Mouse (Mus musculus): ENCODE data around the gene Gls2.
"Not testable (repeated sequence)": the region's sequence is repeated elsewhere in the genome, so short reads cannot be mapped to it uniquely, and the experiment has no call there.

Gls2 gene

DNA sequence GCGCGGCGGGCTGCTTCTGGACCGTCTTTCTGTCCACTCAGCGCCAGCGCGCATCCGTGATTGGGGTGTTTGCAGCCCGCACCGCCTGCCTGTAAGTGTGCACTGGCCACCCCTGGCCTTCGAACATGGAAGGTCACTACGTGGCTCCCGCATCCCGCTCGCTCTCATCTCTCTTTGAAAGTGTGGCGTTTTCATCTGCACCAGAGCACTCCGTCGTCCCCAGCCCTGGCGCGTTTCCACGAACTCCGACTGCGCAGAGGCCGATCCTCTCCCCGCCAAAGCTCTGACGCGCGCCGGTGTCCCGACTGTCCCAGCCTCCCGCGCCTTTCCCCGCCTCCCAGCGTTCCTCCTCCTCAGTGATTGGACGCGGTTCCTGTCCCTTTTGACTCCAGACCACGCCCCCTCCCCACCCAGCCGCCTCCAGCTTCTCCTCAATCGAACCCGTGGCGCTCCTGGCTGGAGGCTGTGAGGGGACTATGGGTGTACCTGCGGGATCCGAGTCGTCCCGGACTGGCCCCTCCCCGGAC is at the start of gene Gls2:
Gene Gls2 (plus strand): TSS at position 434 of the 527 bp plus-strand sequence.
- peak; percentile 93 for DNase-seq (ENCODE audit: low spot score)

DNA sequence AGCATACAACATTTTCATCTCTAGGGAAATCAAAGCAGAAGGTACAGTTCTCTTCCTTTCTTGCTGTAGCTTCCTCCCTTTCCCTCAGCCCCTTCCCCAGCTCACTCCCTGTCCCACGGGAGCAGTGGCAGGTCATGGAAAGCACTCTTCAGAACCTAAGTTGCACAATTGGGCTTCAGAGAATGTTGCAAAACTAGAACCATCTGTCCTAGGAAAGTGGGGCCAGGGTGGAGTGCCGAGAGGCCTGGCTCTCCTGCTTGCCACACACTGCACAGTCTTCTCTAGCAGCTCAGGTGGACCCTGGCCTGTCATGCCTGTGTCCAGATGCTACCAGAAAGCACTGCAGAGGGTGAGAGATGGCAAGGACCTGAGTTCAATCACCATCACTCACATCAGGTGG is 49.3 kb upstream of the Gls2 start:
- DNase-seq (ENCODE audit: low spot score): no peak

DNA sequence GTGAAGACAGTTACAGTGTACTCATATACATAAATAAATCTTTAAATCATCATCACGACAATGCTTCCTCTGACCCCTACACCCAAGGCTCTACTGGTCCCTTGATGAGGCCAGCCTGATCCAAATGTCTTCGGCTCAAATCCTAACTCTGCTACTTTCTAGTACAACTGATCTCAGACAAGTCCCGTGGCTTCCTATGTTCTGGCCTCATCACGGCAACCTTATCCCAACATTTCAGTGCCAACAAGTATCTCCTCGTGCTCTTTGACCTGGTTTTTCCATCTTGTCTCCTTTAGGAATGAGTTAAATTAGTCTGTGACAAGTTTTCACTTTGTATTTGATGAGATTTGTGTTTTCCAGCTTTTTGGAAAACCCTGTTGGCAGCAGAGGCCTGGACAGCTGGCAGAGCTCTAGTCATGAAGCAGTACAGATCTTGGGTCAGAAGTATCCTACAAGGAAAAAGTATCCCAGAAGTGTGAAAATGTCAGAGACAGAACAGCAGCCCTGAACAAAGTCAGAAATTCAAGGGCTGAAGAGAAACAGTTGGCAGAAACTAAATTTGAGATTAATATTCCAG is 45.4 kb upstream of the Gls2 start:
- no peak for DNase-seq (ENCODE audit: low spot score)

DNA sequence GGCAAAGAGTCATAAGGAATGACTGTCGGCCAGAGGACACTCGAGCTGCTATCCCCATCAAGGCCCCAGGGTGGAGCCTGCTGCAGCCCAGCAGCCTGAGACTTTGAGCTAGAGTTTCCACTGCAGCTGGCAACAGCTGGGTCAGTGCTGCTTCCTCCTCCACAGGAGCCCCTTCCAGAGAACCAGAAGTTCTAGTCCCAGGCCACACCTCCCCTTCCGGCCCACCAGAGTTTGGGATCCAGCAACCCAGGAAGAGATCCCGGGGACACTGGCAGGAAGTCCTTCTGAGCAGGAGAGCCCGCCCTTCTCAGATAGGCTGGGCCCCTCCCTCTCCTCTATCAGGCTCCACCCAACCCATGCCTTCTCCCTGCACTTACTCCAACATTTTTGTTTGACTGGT is 44.7 kb upstream of the Gls2 start:
- DNase-seq (ENCODE audit: low spot score): peak; percentile 85

DNA sequence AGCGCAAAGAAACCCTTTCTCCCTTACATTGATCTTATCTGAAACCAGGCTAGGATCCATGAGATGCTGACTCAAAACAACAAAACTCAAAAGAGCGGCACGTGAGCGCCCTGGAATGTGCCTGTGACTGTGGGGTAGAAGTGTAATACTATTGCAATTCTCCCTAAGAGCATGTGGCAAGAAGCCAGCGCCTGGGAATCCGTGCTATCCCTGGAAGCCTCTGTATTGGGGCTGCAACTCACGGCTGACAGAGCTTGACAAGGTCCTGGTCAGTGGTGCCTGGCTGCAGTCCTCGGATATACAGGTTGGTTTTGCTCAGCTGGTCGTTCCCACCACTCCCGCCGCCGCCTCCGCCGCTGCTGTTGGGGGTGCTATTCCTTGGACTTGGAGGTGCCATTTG is 43.3 kb upstream of the Gls2 start:
- peak; percentile 31 for DNase-seq (ENCODE audit: low spot score)

DNA sequence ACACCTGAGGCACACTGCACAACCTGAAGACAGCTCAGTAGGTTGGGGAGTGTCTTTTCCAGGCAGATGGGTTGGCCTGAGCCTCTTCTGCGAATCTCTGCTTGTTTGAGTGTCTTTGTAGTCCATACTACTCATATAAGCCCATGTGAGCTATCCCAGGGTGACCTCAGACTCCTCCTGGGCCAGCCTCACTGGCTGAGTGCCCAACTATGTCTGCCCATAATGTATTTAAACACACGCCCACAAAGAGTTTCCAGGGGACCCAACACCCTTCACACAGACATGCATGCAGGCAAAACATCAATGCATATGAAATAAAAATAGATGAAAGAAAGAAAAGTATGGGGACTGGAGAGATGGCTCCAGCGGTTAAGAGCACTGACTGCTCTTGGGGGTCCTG is 40.3 kb upstream of the Gls2 start:
- DNase-seq (ENCODE audit: low spot score): no peak

DNA sequence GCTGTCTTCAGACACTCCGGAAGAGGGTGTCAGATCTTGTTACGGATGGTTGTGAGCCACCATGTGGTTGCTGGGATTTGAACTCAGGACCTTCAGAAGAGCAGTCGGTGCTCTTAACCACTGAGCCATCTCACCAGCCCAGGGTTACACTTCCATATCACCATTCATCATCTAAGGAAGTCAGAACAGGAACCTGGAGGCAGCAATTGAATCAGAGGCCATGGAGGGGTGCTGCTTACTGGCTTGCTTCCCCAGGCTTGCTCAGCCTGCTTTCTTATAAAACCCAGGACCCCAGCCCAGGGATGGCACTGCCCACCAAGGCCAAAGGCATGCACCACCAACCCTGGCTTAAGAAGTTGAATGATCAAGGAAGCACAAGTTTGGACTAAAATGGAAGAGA is 28.5 kb upstream of the Gls2 start:
- DNase-seq (ENCODE audit: low spot score): not testable (repeated sequence)

DNA sequence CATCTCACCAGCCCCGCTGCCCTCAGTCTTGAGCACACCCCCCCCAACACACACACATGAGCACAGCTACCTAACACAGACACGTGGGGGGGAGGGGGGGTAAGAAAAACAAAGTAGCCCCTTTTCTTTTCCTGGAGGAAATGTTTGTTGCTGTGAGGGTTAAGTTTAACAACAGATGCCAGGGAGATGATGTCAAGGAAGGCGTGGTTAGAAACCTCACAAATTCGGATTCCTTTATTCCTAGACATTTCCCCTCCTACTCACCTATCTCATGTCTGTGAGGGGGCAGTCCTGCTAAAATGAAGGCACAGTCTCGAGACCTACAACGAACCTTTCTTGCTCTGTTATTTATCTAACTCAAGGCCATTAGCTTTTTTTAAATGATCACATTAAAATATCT is 27.2 kb upstream of the Gls2 start:
- DNase-seq (ENCODE audit: low spot score): no peak

DNA sequence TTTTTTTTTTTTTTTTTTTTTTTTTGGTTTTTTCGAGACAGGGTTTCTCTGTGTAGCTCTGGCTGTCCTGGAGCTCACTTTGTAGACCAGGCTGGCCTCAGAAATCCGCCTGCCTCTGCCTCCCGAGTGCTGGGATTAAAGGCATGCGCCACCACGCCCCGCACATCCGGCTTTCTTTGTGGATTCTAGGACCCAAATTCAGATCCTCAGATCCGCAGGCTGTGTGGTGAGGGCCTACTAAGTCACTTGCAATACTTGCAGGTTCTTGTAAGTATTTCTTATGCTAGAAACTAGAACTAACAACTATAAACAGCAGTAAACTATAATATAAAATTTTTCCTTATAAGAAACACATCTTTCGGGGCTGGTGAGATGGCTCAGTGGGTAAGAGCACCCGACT is 22.9 kb upstream of the Gls2 start:
- not testable (repeated sequence) for DNase-seq (ENCODE audit: low spot score)

DNA sequence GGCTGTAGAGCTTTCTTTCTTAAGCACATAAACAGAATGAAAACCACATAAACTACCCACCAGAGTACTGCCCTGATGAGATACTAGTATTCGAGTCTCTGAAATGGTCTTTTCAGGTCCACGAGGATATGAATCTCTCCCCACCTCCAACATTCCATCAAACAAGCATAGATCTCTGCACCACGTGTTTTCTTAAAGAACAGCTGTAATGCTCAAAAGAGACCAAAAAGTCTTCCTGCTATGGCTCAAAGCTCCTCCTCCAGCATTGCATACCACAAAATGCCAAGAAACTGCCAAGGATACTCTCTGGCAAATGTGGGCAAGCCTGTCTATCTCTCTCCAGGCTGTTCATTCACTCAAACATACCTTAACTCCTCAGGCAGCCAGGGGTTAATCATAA is 19.0 kb upstream of the Gls2 start:
- no peak for DNase-seq (ENCODE audit: low spot score)

DNA sequence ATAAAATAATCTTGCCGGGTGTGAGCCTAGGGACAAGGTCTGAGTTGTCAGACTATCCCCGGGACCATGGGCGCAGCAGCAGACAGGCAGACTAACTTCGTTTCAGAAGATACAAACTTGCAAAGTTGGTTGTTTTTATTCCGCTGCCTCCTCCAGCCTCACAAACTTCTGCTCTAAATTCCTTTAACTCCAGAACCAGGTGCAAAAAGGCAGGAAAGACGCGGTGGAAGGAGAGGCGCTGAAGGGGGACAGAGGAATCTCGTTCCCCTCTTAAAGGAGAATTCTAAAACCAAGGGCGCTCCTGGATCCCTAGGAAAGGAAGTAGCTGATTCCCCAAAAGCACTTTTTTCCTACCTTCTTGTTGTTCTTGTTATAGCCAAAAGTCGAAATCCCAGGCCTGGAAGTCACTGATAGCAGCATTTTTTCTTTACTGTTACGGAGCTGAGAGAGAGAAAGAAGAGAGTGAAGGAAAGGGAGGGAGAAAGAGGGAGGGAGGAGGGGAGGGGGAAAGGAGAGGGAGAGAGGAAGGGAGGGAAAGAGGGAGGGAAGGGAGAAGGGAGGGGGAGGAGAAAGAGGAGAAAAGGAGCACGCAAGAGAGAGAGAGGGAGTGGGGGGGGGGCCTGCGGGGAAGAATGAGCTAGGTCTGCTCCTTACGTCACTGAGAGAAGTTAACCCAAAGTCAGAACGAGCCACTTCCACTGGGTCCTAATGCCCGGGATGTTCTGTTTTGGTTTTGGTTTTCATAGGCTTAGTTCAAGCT is 18.1 kb upstream of the Gls2 start:
- peak; percentile 65 for DNase-seq (ENCODE audit: low spot score)

DNA sequence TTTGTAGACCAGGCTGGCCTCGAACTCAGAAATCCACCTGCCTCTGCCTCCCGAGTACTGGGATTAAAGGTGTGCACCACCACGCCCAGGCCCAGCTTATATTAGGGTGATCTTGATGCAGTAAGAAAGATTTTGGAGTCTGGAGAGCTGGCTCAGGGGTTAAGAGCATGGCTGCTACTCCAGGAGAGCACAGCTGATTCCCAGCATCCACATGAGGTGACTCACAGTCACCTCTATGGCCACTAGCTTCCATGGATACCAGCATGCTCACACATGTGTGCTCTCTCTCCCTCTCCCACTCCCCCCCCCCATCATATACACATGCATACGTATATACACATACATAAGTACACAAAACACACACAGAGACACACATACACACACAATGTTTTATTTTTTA is 16.9 kb upstream of the Gls2 start:
- DNase-seq (ENCODE audit: low spot score): no peak

DNA sequence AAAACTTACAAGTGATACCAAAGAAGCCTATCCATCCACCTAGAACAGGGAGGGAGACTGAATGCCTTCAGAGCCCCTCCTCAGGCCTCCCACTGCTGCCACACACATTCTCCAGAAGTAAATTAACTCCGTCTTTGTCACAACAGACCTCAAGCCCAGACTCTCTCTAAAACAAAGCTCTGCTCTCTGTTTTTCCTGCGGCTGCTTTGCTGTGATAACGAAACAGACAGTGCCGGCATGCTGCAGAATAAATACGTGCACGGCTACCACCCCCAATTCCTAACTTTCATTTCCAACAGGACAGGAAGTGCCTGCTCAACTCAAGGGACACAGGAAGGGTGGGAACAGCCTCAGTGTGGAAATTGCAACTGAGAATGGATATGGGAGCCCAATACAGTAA is 14.3 kb upstream of the Gls2 start, which contains the start of gene Rbms2:
Gene Rbms2 (minus strand): TSS at position 309 of the 400 bp plus-strand sequence.
- DNase-seq (ENCODE audit: low spot score): no peak

DNA sequence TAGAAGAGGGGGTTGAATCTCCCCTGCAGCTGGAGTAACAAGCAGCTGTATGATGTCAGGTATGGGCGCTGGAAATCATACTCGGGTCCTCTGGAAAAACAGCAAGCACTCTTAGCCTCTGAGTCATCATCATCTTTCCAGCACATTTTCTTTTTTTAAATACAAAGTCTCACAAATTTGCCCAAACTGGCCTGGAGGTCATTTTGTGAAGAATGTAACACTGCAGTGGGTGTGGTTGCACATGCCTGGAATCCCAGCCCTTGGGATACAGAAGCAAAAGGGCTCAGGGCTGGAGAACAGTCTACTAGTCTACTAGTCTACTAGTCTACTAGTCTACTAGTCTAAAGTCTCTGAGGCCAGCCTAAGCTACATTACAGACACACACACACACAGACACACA is 10.0 kb upstream of the Gls2 start:
- DNase-seq (ENCODE audit: low spot score): no peak

DNA sequence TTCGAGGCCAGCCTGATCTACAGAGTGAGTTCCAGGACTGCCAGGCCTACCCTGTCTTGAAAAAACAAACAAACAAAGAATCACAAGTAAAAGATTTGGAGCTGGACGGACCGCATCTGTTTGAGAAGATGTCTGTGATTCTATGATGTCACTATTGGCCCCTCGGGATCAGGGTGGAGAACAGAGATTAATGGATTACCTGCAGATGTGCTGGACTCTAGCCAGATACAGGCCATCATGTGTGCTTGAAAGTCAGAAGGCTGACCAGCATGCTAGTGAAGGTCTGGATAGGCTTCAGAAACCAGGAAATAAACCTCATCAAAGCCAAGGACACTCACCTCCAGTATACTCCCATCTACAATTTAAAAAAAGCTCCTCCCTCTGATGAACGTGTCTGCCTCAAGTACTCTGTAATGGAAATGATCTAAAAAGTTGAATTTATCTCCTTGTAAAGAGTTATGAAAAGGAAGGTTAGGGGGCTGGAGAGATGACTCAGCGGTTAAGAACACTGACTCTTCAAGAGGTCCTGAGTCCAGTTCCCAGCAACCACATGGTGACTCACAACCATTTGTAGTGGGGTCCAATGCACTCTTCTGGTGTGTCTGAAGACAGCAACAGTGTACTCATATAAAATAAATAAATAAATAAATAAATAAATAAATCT is 8.8 kb upstream of the Gls2 start:
- no peak for DNase-seq (ENCODE audit: low spot score)

DNA sequence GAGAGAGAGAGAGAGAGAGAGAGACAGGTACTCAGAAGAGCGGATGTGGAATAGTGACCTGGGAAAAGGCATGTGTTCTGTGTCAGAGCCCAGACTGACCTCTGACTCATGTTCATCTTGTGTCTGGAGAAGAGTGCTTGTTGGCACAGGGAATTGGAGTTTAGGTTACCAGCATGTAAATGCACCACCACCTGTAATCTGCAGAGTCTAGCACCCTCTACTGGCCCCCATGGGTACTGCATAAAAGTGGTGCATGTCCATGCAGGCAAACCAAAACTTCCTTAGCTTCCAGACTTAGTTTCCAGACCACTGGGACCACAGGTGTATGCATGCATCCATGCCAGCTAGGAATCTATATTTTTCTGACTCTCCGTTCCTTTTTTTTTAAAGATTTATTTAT is 8.3 kb upstream of the Gls2 start:
- DNase-seq (ENCODE audit: low spot score): peak; percentile 53

DNA sequence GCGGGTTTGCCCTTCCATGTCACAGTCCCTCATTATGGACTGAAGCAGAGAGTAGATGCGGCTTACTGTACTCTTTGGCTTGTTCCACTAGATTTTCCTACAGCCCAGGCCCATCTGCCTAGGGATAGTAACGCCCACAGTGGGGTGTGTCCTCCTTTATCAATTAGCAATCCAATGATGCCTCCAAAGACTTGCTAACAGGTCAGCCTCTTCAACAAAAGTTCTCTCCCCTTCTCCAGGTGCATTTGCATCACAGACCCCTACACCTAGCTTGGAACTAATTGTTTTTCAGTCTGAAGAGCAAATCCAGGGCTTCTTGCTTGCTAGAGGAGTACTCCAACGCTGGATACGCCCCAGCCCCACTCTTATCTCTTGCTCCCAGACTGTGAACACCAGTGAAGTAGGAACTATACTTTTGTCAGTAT is 7.1 kb upstream of the Gls2 start:
- DNase-seq (ENCODE audit: low spot score): no peak

DNA sequence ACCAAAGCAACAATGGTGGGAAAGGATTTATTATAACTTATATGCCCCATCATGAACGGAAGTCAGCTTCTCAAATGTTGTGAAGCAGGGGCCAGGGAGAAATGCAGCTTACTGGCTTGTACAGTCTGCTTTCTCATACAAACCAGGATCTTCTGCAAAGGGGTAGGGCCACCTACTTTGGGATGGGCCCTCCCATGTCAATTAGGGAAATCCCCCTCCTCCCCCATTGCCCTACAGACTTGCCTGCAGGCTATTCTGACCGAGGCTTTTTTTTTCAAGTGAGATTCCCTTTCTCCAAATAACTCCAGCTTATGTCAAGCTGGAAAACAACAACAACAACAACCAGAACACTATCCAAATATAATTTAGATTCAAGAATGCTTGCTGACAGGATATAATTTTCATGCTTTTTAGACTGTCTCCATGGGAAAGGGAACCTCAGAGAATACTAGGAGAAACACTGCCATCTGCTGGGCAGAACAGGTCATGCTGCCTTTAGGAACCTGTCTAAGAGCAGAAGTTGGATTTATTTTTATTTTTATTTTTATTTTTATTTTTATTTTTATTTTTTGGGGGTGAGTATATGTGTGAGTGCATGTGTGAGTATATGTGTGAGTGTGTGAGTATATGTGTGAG is 5.9 kb upstream of the Gls2 start:
- DNase-seq (ENCODE audit: low spot score): no peak

DNA sequence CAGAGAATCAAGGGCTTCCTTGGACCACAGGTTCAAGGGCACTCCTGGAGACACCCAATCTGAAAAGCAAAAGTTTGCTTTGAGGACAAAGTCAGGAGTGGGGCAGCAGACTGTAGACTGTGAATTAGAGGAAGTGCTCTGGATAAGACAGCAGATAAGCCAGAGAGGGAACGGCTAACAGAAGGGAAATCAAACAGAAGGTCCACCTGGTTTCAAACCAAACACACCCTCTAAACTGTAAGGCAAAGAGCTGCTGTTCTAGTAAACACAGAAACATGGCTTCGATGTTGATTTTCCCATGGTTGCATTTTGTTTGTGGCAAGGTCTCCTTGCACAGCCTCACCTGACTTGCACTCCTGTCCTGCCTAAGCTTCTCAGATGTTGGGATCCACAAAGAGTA is 2.8 kb upstream of the Gls2 start:
- no peak for DNase-seq (ENCODE audit: low spot score)

DNA sequence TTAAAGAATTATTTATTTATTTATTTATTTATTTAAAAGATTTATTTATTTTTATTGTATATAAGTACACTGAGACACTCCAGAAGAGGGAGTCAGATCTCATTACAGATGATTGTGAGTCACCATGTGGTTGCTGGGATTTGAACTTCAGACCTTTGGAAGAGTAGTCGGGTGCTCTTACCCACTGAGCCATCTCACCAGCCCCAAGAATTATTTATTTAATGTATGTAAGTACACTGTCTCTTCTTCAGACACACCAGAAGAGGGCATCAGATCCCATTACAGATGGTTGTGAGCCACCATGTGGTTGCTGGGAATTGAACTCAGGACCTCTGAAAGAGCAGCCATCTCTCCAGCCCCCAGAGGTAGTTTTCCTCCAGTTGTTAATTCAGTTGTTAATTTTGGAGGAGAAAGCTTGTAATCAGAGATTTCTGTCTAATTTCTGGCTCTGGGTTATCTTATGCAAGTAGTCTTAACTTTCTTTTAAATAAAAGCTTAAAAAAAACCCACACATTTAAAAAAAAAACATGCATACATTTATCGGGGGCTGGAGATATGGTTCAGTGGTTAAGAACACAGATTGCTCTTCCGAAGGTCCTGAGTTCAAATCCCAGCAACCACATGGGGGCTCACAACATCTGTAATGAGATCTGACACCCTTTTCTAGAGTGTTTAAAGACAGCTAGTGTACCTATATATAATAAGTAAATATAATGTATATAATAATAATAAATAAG is 2.1 kb upstream of the Gls2 start:
- DNase-seq (ENCODE audit: low spot score): not testable (repeated sequence)

DNA sequence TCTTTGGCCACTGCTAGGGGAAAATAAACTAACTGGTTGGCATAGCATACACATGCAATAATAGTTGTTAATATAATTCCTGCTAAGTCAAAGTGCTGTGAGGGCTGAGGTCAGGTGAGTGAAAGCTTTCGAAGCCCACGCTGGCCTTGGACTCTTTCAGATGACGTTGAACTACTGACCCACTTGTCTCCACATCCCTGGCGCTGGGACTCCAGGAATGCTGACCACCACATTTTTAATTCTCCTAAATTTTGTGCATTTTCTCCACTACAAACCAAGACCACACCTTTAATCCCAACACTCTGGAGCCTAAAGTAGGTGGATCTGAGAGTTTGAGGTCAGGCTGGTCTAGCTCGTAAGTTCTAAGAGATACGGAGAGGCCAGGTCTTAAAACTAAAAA is 1.1 kb upstream of the Gls2 start:
- no peak for DNase-seq (ENCODE audit: low spot score)
